Mouse (Mus musculus): ENCODE data around the gene Capn8. TPM values are rescaled to one million over a fixed set of nuclear protein-coding genes. Genes with fewer than 3 reads are reported as not detected.

Gene Capn8
- polyA plus RNA-seq, 1 experiment: not detected

DNA sequence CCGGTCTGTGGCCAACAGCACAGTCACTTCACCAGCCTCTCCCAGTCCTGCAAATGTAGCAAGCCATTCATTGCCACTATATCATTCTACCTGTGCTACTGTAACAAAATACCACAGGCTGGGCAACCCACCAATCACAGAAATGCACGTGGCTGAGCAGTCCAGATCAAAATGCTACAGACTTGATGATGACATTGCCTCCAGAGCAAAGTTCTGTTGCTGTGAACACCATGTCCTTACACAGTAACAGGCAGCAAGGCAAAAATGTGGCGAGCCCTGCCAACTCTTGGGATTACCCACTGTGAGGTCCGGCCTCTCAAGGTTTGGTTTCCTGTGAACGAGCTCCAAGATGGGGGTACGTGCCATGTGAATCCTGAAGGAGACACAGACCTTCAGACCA is 19.4 kb downstream of the Capn8 start:
- Histone ChIP-seq H3K27ac (ENCODE audit: control insufficient read depth, insufficient read depth, low read depth, low read length, poor library complexity) (no peak overlapping the region), H3K4me1 (ENCODE audit: control insufficient read depth, insufficient read depth, low read length) (no peaks in the 10 kb centered on the region), H3K4me3 (replicated peaks; ENCODE audit: control insufficient read depth, low read depth, low read length) (no peak overlapping the region)
- TF ChIP-seq POLR2A (IDR thresholded peaks at IDR 0.05; ENCODE audit: borderline replicate concordance, control insufficient read depth, low read depth, low read length) (no peak), CTCF (IDR thresholded peaks at IDR 0.05; ENCODE audit: control insufficient read depth, insufficient read depth, low read length) (no peak)
- 72% methylated on average over 6 of the region's 6 CpGs for WGBS

DNA sequence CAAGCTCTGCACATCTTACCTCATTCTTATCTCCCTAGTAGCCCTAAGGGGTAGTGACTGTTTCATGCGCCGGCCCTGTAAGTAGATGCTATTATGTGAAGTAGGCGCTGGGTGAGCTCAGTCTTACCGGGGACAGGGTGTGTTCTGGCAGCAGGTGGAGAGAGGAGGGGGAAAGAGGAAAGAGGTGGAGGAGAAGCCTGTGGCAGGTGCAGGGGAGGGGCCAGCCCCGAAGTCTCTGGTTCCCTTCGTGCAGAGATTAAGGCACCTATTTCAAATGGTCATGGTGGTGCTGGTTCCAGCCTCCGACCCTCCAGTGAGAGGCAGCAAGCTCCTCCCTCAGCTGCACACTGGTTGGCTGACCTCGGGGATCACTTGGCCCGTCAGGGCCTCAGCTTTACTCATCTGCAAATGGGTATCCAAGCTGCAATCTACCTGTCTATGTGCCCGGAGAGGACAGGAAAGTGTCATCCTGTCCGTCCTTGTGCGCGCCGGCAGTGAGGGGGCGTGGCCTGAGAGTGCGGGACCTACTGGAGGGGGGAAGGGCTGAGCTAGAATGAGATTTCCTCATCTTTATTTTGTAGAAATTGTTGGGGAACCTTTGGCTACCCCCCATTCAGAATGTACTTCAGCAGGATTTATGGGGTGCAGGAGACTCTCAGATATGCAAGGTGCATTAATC is 20.5 kb downstream of the Capn8 start:
- TF ChIP-seq CTCF (IDR thresholded peaks at IDR 0.05; ENCODE audit: control insufficient read depth, insufficient read depth, low read length) (no peak), POLR2A (IDR thresholded peaks at IDR 0.05; ENCODE audit: borderline replicate concordance, control insufficient read depth, low read depth, low read length) (no peak)
- Histone ChIP-seq H3K4me1 (ENCODE audit: control insufficient read depth, insufficient read depth, low read length) (no peaks in the 10 kb centered on the region), H3K4me3 (replicated peaks; ENCODE audit: control insufficient read depth, low read depth, low read length) (no peak overlapping the region), H3K27ac (ENCODE audit: control insufficient read depth, insufficient read depth, low read depth, low read length, poor library complexity) (no peak overlapping the region)
- WGBS: 19% methylated on average over 16 of the region's 16 CpGs

DNA sequence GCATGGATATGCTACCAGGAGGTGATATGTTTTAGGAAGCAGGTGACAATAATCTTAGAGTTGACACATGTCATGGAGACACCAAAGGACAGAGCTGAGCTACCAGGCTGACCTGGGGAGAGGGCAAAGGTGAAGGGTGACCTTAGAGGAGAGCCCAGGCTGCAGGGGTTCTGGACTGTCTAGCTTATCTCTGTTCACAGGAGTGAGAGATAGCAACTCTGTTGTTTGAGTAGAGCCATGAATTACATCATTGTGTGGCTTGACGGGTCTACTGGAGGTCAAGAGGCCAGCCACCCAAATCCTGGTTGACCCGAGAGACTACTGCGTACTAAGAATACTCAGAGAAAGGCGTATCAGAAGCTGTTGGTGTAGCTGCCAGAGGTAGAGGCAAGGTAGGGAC is 22.9 kb downstream of the Capn8 start:
- WGBS: 83% methylated on average over 4 of the region's 4 CpGs
- H3K4me1 ChIP-seq (ENCODE audit: control insufficient read depth, insufficient read depth, low read length): no peaks in the 10 kb centered on the region

DNA sequence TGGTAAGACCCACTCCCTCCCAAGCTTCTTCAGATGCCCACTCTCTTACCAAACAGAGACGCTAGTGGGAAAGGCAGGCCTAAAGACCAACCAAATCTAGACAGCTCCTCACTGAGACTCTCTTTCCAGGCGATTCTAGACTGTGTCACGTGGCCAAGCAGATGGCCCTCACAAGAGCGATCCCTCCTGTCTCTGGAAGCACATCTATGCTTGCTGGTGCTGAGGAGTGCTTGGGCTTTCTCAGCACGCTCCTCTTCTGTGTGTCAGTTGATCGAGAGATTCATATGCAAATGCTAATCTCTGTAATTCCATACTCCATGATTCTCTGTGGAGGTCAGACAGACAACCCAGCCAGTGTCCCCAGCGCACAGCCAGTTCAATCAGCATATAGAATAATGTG is 26.7 kb downstream of the Capn8 start:
- no peak overlapping the region for H3K4me3 ChIP-seq (replicated peaks; ENCODE audit: control insufficient read depth, low read depth, low read length)
- no peak for TF ChIP-seq CTCF (IDR thresholded peaks at IDR 0.05; ENCODE audit: control insufficient read depth, insufficient read depth, low read length)
- no peak for TF ChIP-seq POLR2A (IDR thresholded peaks at IDR 0.05; ENCODE audit: borderline replicate concordance, control insufficient read depth, low read depth, low read length)
- 75% methylated on average over 7 of the region's 7 CpGs for WGBS
- no peak overlapping the region for H3K27ac ChIP-seq (ENCODE audit: control insufficient read depth, insufficient read depth, low read depth, low read length, poor library complexity)
- no peaks in the 10 kb centered on the region for H3K4me1 ChIP-seq (ENCODE audit: control insufficient read depth, insufficient read depth, low read length)

More for the DNA sequence above, 22.9 kb downstream of the Capn8 start:
- TF ChIP-seq CTCF (IDR thresholded peaks at IDR 0.05; ENCODE audit: control insufficient read depth, insufficient read depth, low read length) (no peak), POLR2A (IDR thresholded peaks at IDR 0.05; ENCODE audit: borderline replicate concordance, control insufficient read depth, low read depth, low read length) (no peak)
- H3K27ac ChIP-seq (ENCODE audit: control insufficient read depth, insufficient read depth, low read depth, low read length, poor library complexity): no peak overlapping the region
- H3K4me3 ChIP-seq (replicated peaks; ENCODE audit: control insufficient read depth, low read depth, low read length): no peak overlapping the region

DNA sequence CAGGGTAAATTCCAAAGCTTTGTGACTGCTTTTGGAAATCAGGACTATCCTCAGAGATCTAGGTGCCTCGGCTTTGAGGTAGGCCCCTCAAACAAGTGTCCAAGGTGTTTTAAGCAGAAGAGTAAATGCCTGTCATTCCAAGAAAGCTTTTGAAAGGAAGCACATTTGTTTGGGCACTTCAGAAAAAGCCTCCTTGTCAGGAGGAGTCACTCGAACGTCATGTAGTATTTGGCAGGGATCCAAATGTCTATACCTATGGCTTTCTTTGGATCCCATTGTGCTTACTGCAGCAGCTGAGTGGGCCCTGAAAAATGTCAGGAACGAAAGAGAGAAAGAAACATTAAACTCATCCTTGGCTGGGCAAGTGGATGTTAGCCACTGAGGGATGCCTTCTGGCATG is 27.6 kb downstream of the Capn8 start:
- Histone ChIP-seq H3K4me3 (replicated peaks; ENCODE audit: control insufficient read depth, low read depth, low read length) (no peak overlapping the region), H3K4me1 (ENCODE audit: control insufficient read depth, insufficient read depth, low read length) (no peaks in the 10 kb centered on the region), H3K27ac (ENCODE audit: control insufficient read depth, insufficient read depth, low read depth, low read length, poor library complexity) (no peak overlapping the region)
- TF ChIP-seq CTCF (IDR thresholded peaks at IDR 0.05; ENCODE audit: control insufficient read depth, insufficient read depth, low read length) (no peak), POLR2A (IDR thresholded peaks at IDR 0.05; ENCODE audit: borderline replicate concordance, control insufficient read depth, low read depth, low read length) (no peak)
- WGBS: 59% methylated on average over 4 of the region's 4 CpGs

DNA sequence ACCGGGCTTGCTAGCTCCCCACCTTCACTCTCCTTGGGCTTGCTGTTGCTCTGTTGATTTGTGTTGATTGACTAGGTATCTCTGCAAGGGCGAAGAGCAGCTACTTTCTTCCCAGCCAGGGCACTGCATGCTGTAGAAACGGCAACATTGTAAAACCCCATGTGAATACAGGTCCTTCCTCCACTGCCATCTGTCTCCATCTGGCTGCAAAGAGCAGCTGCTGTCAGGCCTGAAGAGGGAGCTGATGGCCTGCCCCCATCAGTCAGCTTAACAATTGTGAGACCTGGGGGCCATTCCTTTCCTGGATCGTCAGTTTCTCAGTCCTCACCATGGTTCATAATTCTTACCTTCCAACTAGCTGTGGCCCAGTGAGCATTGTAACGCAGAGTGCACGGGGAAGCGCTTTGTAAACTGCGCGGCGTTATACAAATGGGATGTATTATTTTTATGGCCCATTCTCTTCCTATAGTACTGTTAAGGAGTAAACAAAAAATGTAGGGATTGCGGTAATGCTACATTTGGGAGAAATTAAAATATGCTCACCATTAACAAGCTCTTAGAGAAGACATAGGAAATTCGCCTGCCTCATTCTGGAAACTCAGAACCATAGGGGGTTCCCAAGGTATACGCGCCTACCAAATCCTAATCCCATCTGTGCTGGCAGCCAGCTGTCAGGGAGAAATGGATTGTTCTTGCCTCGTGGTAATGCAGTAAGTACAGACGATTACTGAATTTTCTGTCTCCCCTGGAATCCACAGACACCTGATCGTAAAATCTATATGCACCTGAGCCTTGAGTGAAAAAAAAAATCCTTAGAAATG is 40.7 kb downstream of the Capn8 start:
- Histone ChIP-seq H3K4me1 (ENCODE audit: control insufficient read depth, insufficient read depth, low read length) (no peaks in the 10 kb centered on the region), H3K4me3 (replicated peaks; ENCODE audit: control insufficient read depth, low read depth, low read length) (no peak overlapping the region), H3K27ac (ENCODE audit: control insufficient read depth, insufficient read depth, low read depth, low read length, poor library complexity) (no peak overlapping the region)
- 79% methylated on average over 17 of the region's 17 CpGs for WGBS
- TF ChIP-seq CTCF (IDR thresholded peaks at IDR 0.05; ENCODE audit: control insufficient read depth, insufficient read depth, low read length) (no peak), POLR2A (IDR thresholded peaks at IDR 0.05; ENCODE audit: borderline replicate concordance, control insufficient read depth, low read depth, low read length) (no peak)

DNA sequence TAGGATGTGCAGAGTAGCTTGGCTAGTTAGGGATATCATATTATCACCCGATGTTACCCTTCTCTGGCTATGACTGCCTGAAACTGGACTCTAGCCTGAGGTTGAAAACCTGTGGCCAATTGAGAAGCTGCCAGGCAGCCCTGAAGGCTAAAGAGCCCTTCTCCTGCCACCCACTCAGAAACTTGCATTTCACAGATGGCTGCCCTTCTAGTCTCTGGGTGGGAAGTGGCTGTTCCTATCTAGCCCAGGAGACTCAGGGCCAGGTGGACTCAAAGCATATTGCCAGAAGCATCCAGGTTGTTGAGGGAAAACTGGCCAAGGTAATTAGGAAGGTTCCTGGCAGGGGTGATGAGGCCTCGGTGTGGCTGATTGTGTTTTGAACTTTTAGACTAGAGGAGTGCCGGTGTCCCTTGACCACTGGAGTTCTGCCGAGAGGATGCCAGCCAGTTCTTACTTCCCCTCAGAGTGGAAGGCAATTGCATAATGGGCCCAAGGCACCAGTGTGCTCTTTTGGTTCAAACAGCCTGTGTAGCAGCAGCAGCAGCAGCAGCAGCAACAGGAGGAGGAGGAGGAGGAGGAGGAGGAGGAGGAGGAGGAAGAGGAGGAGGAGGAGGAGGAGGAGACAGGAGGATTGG is 45.0 kb downstream of the Capn8 start:
- Histone ChIP-seq H3K4me3 (replicated peaks; ENCODE audit: control insufficient read depth, low read depth, low read length) (no peak overlapping the region), H3K4me1 (ENCODE audit: control insufficient read depth, insufficient read depth, low read length) (no peaks in the 10 kb centered on the region), H3K27ac (ENCODE audit: control insufficient read depth, insufficient read depth, low read depth, low read length, poor library complexity) (no peak overlapping the region)
- WGBS: 22% methylated on average over 4 of the region's 4 CpGs
- TF ChIP-seq CTCF (IDR thresholded peaks at IDR 0.05; ENCODE audit: control insufficient read depth, insufficient read depth, low read length) (no peak), POLR2A (IDR thresholded peaks at IDR 0.05; ENCODE audit: borderline replicate concordance, control insufficient read depth, low read depth, low read length) (no peak)

DNA sequence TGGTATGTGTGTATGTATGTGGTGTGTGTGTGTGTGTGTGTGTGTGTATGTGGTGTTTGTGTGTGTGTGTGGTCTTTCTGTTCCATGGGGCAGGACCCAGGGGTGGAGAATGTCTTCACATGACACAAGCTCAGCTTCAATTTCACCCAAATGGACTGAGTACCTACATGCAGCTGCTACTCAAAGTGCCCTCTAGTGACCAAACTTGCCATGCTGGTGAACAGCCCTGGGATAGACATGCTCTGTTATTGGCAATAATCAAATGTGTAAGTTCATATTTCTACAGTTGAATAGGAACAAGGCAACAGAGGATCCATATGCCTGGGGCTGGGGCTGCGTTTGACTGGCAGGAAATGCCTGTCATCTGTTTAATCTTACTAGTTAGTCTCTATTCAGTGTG is 50.7 kb downstream of the Capn8 start:
- 41% methylated on average over 1 of the region's 1 CpGs for WGBS
- Histone ChIP-seq H3K4me1 (ENCODE audit: control insufficient read depth, insufficient read depth, low read length) (no peaks in the 10 kb centered on the region), H3K4me3 (replicated peaks; ENCODE audit: control insufficient read depth, low read depth, low read length) (no peak overlapping the region), H3K27ac (ENCODE audit: control insufficient read depth, insufficient read depth, low read depth, low read length, poor library complexity) (no peak overlapping the region)
- TF ChIP-seq POLR2A (IDR thresholded peaks at IDR 0.05; ENCODE audit: borderline replicate concordance, control insufficient read depth, low read depth, low read length) (no peak), CTCF (IDR thresholded peaks at IDR 0.05; ENCODE audit: control insufficient read depth, insufficient read depth, low read length) (no peak)

All from bone marrow, adult 2 months (tissue).